Mouse (Mus musculus): ENCODE results near the gene Sfr1.

GRCm38 (mm10) chr19:47705080-47705771 lies 26.3 kb upstream of the Sfr1 start:
- no peak for TF ChIP-seq CTCF (IDR thresholded peaks at IDR 0.05; ENCODE audit: low read depth)
- TF ChIP-seq EP300 (IDR thresholded peaks at IDR 0.05; ENCODE audit: low read depth), result no peak
